Mouse (Mus musculus) erythroblast, embryonic 14.5 days (primary cell): ENCODE data around the gene Ube2c.

Experiments used
- GATA1 ChIP-seq: IDR thresholded peaks from 2 replicates; pipeline ENCODE4 v1.6.1; 2012; ENCODE audit warnings: low read length, inconsistent platforms, mixed read lengths
- TAL1 ChIP-seq: IDR thresholded peaks from 3 replicates; pipeline ENCODE4 v1.6.1; 2012; ENCODE audit warnings: low read length, inconsistent platforms, mixed read lengths

GRCm38 (mm10) chr2:164805332-164805718, 35.6 kb downstream of the Ube2c start:
- no peak for TF ChIP-seq GATA1
- no peak for TF ChIP-seq TAL1
